Mouse (Mus musculus) C2C12 (cell line): ENCODE results near the gene Sema4g.
A peak's percentile ranks its signal among the peaks of the same experiment; 100 is the strongest.

ENCODE experiments used
- CTCF ChIP-seq: IDR thresholded peaks from one replicate; pipeline ENCODE4 v1.5.1; 2011; ENCODE audit not compliant: control insufficient read depth, insufficient read depth, insufficient read length
- MAX ChIP-seq: IDR thresholded peaks from one replicate; pipeline ENCODE4 v1.6.1; 2011; ENCODE audit warnings: mild to moderate bottlenecking, control low read depth
- MYOD1 ChIP-seq: IDR thresholded peaks from one replicate; pipeline ENCODE4 v1.6.1; 2011; ENCODE audit warnings: low read depth; ENCODE audit not compliant: control insufficient read depth, insufficient read length
- USF1 ChIP-seq: IDR thresholded peaks from one replicate; pipeline ENCODE4 v1.6.1; 2011; ENCODE audit warnings: low read depth, mild to moderate bottlenecking, control low read depth, moderate library complexity

DNA sequence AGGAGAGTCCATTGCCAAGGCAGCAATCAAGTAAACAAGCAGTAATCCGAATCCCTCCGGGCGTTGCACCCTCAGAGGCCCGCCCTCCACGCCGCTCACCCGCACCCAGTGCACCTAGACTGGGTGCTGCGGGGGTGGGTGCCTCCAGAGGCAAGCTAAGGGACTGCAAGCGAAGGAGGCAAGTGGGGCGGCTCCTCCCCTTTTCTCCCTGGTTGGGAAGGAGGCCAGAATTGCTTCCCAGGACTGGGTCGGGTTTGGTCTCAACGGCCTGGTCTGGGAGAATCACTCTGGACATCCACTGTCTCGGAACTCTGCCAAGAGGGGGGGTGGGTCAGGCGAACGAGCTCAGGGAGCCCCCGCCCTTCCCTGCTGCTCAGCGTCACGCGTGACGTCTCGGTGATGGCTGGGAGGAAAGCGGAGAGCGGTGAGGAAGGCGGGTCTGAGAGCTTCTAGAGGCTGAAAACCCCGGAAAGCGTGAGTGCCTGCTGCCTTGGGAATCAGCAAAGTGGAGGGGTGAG is 58.6 kb downstream of the Sema4g start, which contains the start of gene Sfxn3:
- TF ChIP-seq CTCF (peak; percentile 38), MYOD1 (no peak), USF1 (no peak), MAX (peak; percentile 13)
